ENCODE assay signal across 8 mouse cellular contexts in the genomic region with DNA sequence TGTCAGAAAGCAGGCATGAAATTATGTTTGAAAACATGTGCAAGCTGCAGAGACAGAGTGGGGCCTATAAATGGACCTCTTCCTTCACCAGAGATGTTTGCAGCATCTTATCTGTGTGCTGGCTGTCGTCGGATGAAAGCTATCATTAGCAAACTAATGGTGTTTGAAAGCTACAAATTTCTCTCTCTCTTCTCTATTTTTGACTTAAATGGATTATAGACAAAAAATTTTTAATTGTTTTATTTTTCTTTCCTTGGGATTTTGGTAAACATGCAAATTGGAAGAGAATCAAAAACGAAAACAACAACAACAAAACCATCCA.
DNase-seq lines count a peak whose midpoint lies in the region; ATAC-seq lines count a peak whose summit lies in the region.
"Had no signal": no experiment of that assay in that cellular context is flagged by ENCODE, and none has a peak within 500 bp of the region (broad histone marks: within the 10 kb centered on the region; RNA-seq: fewer than 3 reads in every experiment).

No protein-coding gene starts in this region.

- H3K36me3 ChIP-seq in kidney, embryonic 16.5 days (ENCODE audit: insufficient read depth, low read length): no peaks in the 10 kb centered on the region
- no peaks in the 10 kb centered on the region for H3K36me3 ChIP-seq in forebrain, embryonic 14.5 days (ENCODE audit: control insufficient read depth, insufficient read depth, low read length)
- no peaks in the 10 kb centered on the region for H3K36me3 ChIP-seq in limb, embryonic 11.5 days (ENCODE audit: control insufficient read depth, insufficient read depth, low read length)
- no peaks in the 10 kb centered on the region for H3K36me3 ChIP-seq in midbrain, embryonic 16.5 days (ENCODE audit: control insufficient read depth, insufficient read depth, low read length)

- 0 out of 2 replicates have a peak overlapping the region, but pooled peaks have one; percentile 39 for H3K4me2 ChIP-seq in kidney, embryonic 16.5 days (replicated peaks; ENCODE audit: low read depth, low read length)
- H3K4me2 ChIP-seq in forebrain, embryonic 14.5 days (ENCODE audit: low read length): peak overlapping the region; percentile 40
- H3K4me2 ChIP-seq in limb, embryonic 11.5 days (ENCODE audit: low read depth, severe bottlenecking): peak overlapping the region; percentile 42
- H3K4me2 ChIP-seq in midbrain, embryonic 16.5 days (ENCODE audit: low read length): peak overlapping the region; percentile 42

- H3K4me1 ChIP-seq in kidney, embryonic 16.5 days (ENCODE audit: insufficient read depth, low read length): peaks cover 8% of the 10 kb centered on the region
- H3K4me1 ChIP-seq in forebrain, embryonic 14.5 days (ENCODE audit: control insufficient read depth, insufficient read depth, low read length): peaks cover 20% of the 10 kb centered on the region
- H3K4me1 ChIP-seq in limb, embryonic 11.5 days (ENCODE audit: control insufficient read depth, insufficient read depth, low read length): peaks cover 13% of the 10 kb centered on the region
- H3K4me1 ChIP-seq in midbrain, embryonic 16.5 days (ENCODE audit: control insufficient read depth, insufficient read depth, low read length): peaks cover 21% of the 10 kb centered on the region

- intact Hi-C loops in left cerebral cortex, postnatal 25 days (cut with DNase I): no loop called here

- 44% methylated on average over 3 of the region's 3 CpGs for WGBS in kidney, embryonic 16.5 days
- 43% methylated on average over 3 of the region's 3 CpGs for WGBS in forebrain, embryonic 14.5 days
- WGBS in limb, embryonic 11.5 days: 30% methylated on average over 3 of the region's 3 CpGs
- WGBS in midbrain, embryonic 16.5 days: 30% methylated on average over 3 of the region's 3 CpGs

- no peak for ATAC-seq in kidney, embryonic 16.5 days (ENCODE audit: low FRiP score, low TSS enrichment)
- ATAC-seq in forebrain, embryonic 14.5 days: no peak
- ATAC-seq in limb, embryonic 11.5 days (ENCODE audit: insufficient number of reproducible peaks, low FRiP score, low TSS enrichment, low read depth): no peak
- ATAC-seq in midbrain, embryonic 16.5 days: no peak

- H3K9me3 ChIP-seq in kidney, embryonic 16.5 days (ENCODE audit: low read length): no peaks in the 10 kb centered on the region
- no peaks in the 10 kb centered on the region for H3K9me3 ChIP-seq in forebrain, embryonic 14.5 days (replicated peaks; ENCODE audit: control insufficient read depth, low read length)
- no peaks in the 10 kb centered on the region for H3K9me3 ChIP-seq in limb, embryonic 11.5 days (ENCODE audit: control insufficient read depth, low read length)
- no peaks in the 10 kb centered on the region for H3K9me3 ChIP-seq in midbrain, embryonic 16.5 days (replicated peaks; ENCODE audit: control insufficient read depth, low read length, poor library complexity, severe bottlenecking)

- H3K4me3 ChIP-seq in kidney, embryonic 16.5 days (ENCODE audit: low read length): no peak overlapping the region
- H3K4me3 ChIP-seq in forebrain, embryonic 14.5 days (ENCODE audit: low read depth, low read length): peak overlapping the region; percentile 3; the same call in 1 of the 2 replicates
- H3K4me3 ChIP-seq in limb, embryonic 11.5 days (ENCODE audit: low read depth, low read length): no peak overlapping the region
- H3K4me3 ChIP-seq in midbrain, embryonic 16.5 days (ENCODE audit: low read depth, low read length): no peak overlapping the region

- no peaks in the 10 kb centered on the region for H3K27me3 ChIP-seq in kidney, embryonic 16.5 days (ENCODE audit: insufficient read depth, low read length)
- no peaks in the 10 kb centered on the region for H3K27me3 ChIP-seq in forebrain, embryonic 14.5 days (replicated peaks; ENCODE audit: control insufficient read depth, insufficient read depth, low read length)
- H3K27me3 ChIP-seq in limb, embryonic 11.5 days (ENCODE audit: control insufficient read depth, insufficient read depth, low read length): peaks cover 4% of the 10 kb centered on the region
- no peaks in the 10 kb centered on the region for H3K27me3 ChIP-seq in midbrain, embryonic 16.5 days (ENCODE audit: control insufficient read depth, insufficient read depth, low read depth, low read length)

- H3K9ac ChIP-seq in kidney, embryonic 16.5 days (replicated peaks; ENCODE audit: low read length): no peak overlapping the region
- H3K9ac ChIP-seq in forebrain, embryonic 14.5 days (ENCODE audit: low read length): peak overlapping the region; percentile 55
- H3K9ac ChIP-seq in limb, embryonic 11.5 days (ENCODE audit: low read length): peak overlapping the region; percentile 37
- H3K9ac ChIP-seq in midbrain, embryonic 16.5 days (ENCODE audit: low read depth, low read length): peak overlapping the region; percentile 58; the same call in 1 of the 2 replicates

- no peak for DNase-seq in kidney, postnatal 14 days
- DNase-seq in forebrain, embryonic 14.5 days (ENCODE audit: low spot score): no peak
- no peak for DNase-seq in limb, embryonic 11.5 days (ENCODE audit: low spot score)
- no peak for DNase-seq in left cerebral cortex, postnatal 25 days (ENCODE audit: low spot score in 2 of 2)
- DNase-seq in frontal cortex, postnatal 10 days (ENCODE audit: low spot score in 2 of 2): no peak

- no peak overlapping the region for H3K27ac ChIP-seq in kidney, embryonic 16.5 days (ENCODE audit: low read length)
- H3K27ac ChIP-seq in forebrain, embryonic 14.5 days (ENCODE audit: low read depth, low read length): peak overlapping the region; percentile 96
- H3K27ac ChIP-seq in limb, embryonic 11.5 days (replicated peaks; ENCODE audit: low read depth, low read length): no peak overlapping the region
- peak overlapping the region; percentile 85 for H3K27ac ChIP-seq in midbrain, embryonic 16.5 days (ENCODE audit: low read length)
- H3K27ac ChIP-seq: macrophage had no signal

Comparison
In these comparisons a context has a peak if more than half of its experiments do, and no peak if none do; other contexts are left out.
1. H3K27ac ChIP-seq: peak in forebrain, embryonic 14.5 days (single experiment) and midbrain, embryonic 16.5 days (single experiment); none in kidney, embryonic 16.5 days (single experiment) and limb, embryonic 11.5 days (single experiment).
2. Peak in every context shown above with its lines, with median percentiles within 50 percentile points of each other: H3K4me2 ChIP-seq.